Mouse (Mus musculus): ENCODE measurements at regions not wholly inside any gene's neighbourhood (a gene's known extent, or its start where the extent isn't known, plus 50 kb on each side); places are given as distances from the start of the nearest gene placed in this dataset.
"Not testable (repeated sequence)": the region's sequence is repeated elsewhere in the genome, so short reads cannot be mapped to it uniquely, and the experiment has no call there.

DNA sequence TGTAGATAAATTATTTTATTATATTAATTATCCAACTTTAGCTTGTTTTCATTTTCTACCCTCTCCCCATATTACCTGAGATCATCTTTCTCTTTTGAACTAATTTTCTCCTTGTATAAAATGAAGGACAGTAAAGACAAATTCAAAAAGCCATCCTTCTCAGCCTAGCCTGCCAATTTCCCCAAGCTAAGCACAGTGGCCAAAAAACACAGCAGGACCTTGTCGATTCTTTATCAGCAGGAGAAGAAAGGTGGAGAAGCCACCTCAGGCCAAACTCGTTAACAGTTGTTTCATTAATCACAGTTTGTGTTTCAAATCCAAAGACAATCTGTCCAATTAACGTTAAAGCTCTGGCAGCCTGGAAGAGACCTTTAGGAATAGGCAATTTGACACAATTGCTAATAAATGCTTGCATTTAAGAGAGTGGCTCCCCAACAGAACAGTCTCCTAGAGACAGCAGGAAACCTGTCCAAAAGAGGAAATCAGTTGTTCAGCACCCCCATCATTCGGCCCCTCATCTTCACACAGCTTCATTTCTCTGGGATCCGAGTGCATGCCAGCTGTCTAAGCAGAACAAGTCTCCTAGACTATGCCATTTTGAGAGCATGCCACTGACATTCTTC, 135.7 kb upstream of the Tlr4 start:
- peaks cover 7% of the 10 kb centered on the region; the same call in 1 of the 2 replicates for H3K4me1 ChIP-seq
- H3K9me3 ChIP-seq, result no peaks in the 10 kb centered on the region
- no peak for DNase-seq (ENCODE audit: low spot score)
- no peak overlapping the region for H3K27ac ChIP-seq (replicated peaks)
- no peaks in the 10 kb centered on the region for H3K36me3 ChIP-seq (replicated peaks)
- no peak overlapping the region for H3K4me3 ChIP-seq
- 37% methylated on average over 5 of the region's 5 CpGs for WGBS
- H3K27me3 ChIP-seq (replicated peaks; ENCODE audit: low read depth, poor library complexity, severe bottlenecking), result no peaks in the 10 kb centered on the region

DNA sequence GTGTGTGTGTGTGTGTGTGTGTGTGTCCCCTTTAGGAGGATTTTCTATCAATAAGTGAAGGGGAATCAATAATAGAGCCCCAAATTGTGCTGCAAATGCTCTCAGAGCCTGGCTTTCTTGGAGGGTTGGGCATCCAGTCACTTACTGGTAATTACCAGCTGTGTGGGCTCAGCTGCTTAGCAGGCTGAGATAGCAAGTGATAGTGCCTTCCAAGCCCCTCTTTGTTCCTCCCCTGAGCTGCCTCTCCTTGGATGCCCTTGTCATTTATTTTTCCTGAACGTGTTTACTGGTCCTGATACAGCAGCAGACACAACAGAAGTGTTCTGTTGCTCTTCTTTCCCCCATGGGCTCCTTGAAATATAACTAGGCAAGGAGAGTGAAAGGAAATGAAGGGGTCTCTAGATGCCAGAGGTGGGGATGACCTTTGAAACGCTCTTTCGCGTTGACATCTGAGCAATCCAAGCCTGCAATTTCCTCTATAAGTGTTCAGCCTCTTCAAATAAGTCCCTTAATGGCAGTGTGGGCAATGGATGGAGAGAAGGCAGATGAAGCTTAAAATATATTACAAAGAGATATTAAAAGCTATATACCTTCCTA, 133.3 kb upstream of the Tlr4 start:
- whole genome bisulfite sequencing, result 47% methylated on average over 4 of the region's 4 CpGs
- Histone ChIP-seq H3K27ac (replicated peaks) (no peak overlapping the region), H3K9me3 (no peaks in the 10 kb centered on the region)

GRCm38 (mm10) chr4:66715821-66716760, 111.3 kb upstream of the Tlr4 start:
- peak; percentile 11 for DNase-seq (ENCODE audit: low spot score)
- 82% methylated on average over 6 of the region's 6 CpGs for WGBS

More for the DNA sequence above, 133.3 kb upstream of the Tlr4 start:
- no peaks in the 10 kb centered on the region for H3K27me3 ChIP-seq (replicated peaks; ENCODE audit: low read depth, poor library complexity, severe bottlenecking)
- H3K4me3 ChIP-seq, result no peak overlapping the region
- DNase-seq (ENCODE audit: low spot score), result no peak
- no peaks in the 10 kb centered on the region for H3K36me3 ChIP-seq (replicated peaks)
- peaks cover 7% of the 10 kb centered on the region; the same call in 1 of the 2 replicates for H3K4me1 ChIP-seq

GRCm38 (mm10) chr4:66737407-66737806, 90.0 kb upstream of the Tlr4 start:
- no peak overlapping the region for H3K4me3 ChIP-seq
- no peak overlapping the region for H3K27ac ChIP-seq (replicated peaks)
- H3K9me3 ChIP-seq, result no peaks in the 10 kb centered on the region
- H3K27me3 ChIP-seq (replicated peaks; ENCODE audit: low read depth, poor library complexity, severe bottlenecking), result no peaks in the 10 kb centered on the region
- H3K4me1 ChIP-seq, result peaks cover 6% of the 10 kb centered on the region
- WGBS, result 10% methylated on average over 2 of the region's 2 CpGs
- no peak for DNase-seq (ENCODE audit: low spot score)
- no peaks in the 10 kb centered on the region for H3K36me3 ChIP-seq (replicated peaks)

More at GRCm38 (mm10) chr4:66715821-66716760, 111.3 kb upstream of the Tlr4 start:
- Histone ChIP-seq H3K9me3 (no peaks in the 10 kb centered on the region), H3K4me1 (no peaks in the 10 kb centered on the region), H3K36me3 (replicated peaks) (no peaks in the 10 kb centered on the region), H3K4me3 (no peak overlapping the region), H3K27me3 (replicated peaks; ENCODE audit: low read depth, poor library complexity, severe bottlenecking) (no peaks in the 10 kb centered on the region), H3K27ac (replicated peaks) (no peak overlapping the region)

DNA sequence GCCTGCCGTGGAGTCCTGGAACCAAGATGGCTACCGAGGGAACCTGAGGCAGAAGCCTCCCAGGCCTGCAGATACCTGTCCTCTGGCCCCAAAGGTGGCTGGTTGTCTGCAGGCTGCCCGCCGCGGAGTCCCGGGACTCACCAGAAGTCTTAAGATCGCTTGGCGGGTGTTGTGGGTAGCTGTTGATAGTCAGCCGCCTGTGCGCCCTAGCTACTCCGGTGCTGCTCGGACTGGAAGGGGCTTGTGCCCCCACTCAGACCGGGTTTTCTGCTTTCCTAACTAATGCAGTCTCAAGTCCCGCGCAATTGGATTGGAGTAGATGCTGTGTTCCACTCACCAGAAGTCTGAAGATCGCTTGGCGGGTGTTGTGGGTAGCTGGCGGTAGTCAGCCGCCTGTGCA, 84.0 kb upstream of the Tlr4 start:
- not testable (repeated sequence) for H3K4me1 ChIP-seq; DNase-seq (ENCODE audit: low spot score); H3K9me3 ChIP-seq; H3K27me3 ChIP-seq (replicated peaks; ENCODE audit: low read depth, poor library complexity, severe bottlenecking); H3K4me3 ChIP-seq; H3K36me3 ChIP-seq (replicated peaks); H3K27ac ChIP-seq (replicated peaks)
- WGBS, result 92% methylated on average over 19 of the region's 19 CpGs

GRCm38 (mm10) chr4:66768762-66769161, 58.6 kb upstream of the Tlr4 start:
- H3K27me3 ChIP-seq (replicated peaks; ENCODE audit: low read depth, poor library complexity, severe bottlenecking), result no peaks in the 10 kb centered on the region
- no peaks in the 10 kb centered on the region for H3K9me3 ChIP-seq
- no peaks in the 10 kb centered on the region for H3K36me3 ChIP-seq (replicated peaks)
- no peaks in the 10 kb centered on the region for H3K4me1 ChIP-seq
- peak; percentile 41 for DNase-seq (ENCODE audit: low spot score)
- no peak overlapping the region for H3K4me3 ChIP-seq
- 37% methylated on average over 4 of the region's 4 CpGs for WGBS
- H3K27ac ChIP-seq (replicated peaks), result no peak overlapping the region

All from embryonic facial prominence, embryonic 10.5 days (tissue).